Comparison of ENCODE assay signal across 24 mouse cellular contexts in genomic region chr2:31994896-31995295, GRCm38 (mm10). TPM values are rescaled to one million over a fixed set of nuclear protein-coding genes. Genes with fewer than 3 reads are reported as not detected.
DNase-seq lines count a peak whose midpoint lies in the region; ATAC-seq and TF ChIP-seq lines count a peak whose summit lies in the region.
"Had no signal": no experiment of that assay in that cellular context is flagged by ENCODE, and none has a peak within 500 bp of the region (broad histone marks: within the 10 kb centered on the region; RNA-seq: fewer than 3 reads in every experiment).

No protein-coding gene starts in this region.

- no peak overlapping the region for H3K4me2 ChIP-seq in lung, postnatal 0 days (replicated peaks; ENCODE audit: low read depth, low read length)
- H3K4me2 ChIP-seq: forebrain, embryonic 13.5 days; heart, embryonic 13.5 days; hindbrain, embryonic 12.5 days had no signal

- WGBS in lung, postnatal 0 days: 74% methylated on average over 9 of the region's 9 CpGs

- peak; percentile 88 for ATAC-seq in lung, postnatal 0 days
- ATAC-seq: activated CD4-positive, CD25-positive, alpha-beta regulatory T cell, adult 4 months; forebrain, embryonic 13.5 days; forebrain, embryonic 16.5 days; hindbrain, embryonic 16.5 days had no signal

- no peak overlapping the region for H3K4me3 ChIP-seq in lung, postnatal 0 days (ENCODE audit: low read depth, low read length)
- H3K4me3 ChIP-seq: forebrain, embryonic 10.5 days; forebrain, embryonic 13.5 days; heart, embryonic 10.5 days; heart, embryonic 13.5 days; hindbrain, embryonic 12.5 days had no signal

- no peaks in the 10 kb centered on the region for H3K4me1 ChIP-seq in lung, postnatal 0 days (ENCODE audit: insufficient read depth, low read depth, low read length)
- H3K4me1 ChIP-seq: forebrain, embryonic 10.5 days; forebrain, embryonic 13.5 days; heart, embryonic 10.5 days; heart, embryonic 13.5 days; hindbrain, embryonic 12.5 days had no signal

- no peak overlapping the region for H3K9ac ChIP-seq in lung, postnatal 0 days (replicated peaks; ENCODE audit: low read depth)
- H3K9ac ChIP-seq: forebrain, embryonic 13.5 days; heart, embryonic 13.5 days; hindbrain, embryonic 12.5 days had no signal

- H3K36me3 ChIP-seq in lung, postnatal 0 days (ENCODE audit: insufficient read depth, low read length): peaks cover 56% of the 10 kb centered on the region

- DNase-seq in heart, adult 18-20 months: peak; percentile 14 to 16
- no peak for DNase-seq in heart, adult 11 months
- DNase-seq in lung, adult 18-20 months: peak; percentile 54 to 73
- peak; percentile 73 for DNase-seq in lung, postnatal 0 days (ENCODE audit: low spot score)
- peak; percentile 78 for DNase-seq in lung, postnatal 25 days (ENCODE audit: low spot score)
- no peak for DNase-seq in embryo, embryonic 10.5 days (ENCODE audit: low spot score)
- no peak for DNase-seq in spleen, postnatal 14 days (ENCODE audit: low spot score in 2 of 2)
- DNase-seq in adrenal gland, postnatal 36 days: no peak
- DNase-seq: adrenal gland, adult 8-10 months; adrenal gland, postnatal 25 days; cerebellum, adult 11 months; cerebellum, adult 2 months; cerebellum, adult 9-11 months; cerebellum, postnatal 25 days; gastrocnemius, postnatal 10 days had no signal

- H3K27me3 ChIP-seq in lung, postnatal 0 days (replicated peaks; ENCODE audit: insufficient read depth, low read length): no peaks in the 10 kb centered on the region
- H3K27me3 ChIP-seq: forebrain, embryonic 13.5 days; heart, embryonic 13.5 days; hindbrain, embryonic 12.5 days had no signal

- no peaks in the 10 kb centered on the region for H3K9me3 ChIP-seq in lung, postnatal 0 days (ENCODE audit: low read length)
- H3K9me3 ChIP-seq: forebrain, embryonic 10.5 days; forebrain, embryonic 13.5 days; heart, embryonic 10.5 days; heart, embryonic 13.5 days; hindbrain, embryonic 12.5 days had no signal

- TF ChIP-seq EP300 in lung, postnatal 0 days (IDR thresholded peaks at IDR 0.05): no peak

- H3K27ac ChIP-seq in lung, postnatal 0 days (ENCODE audit: low read length): 0 out of 2 replicates have a peak overlapping the region, but pooled peaks have one; percentile 6
- H3K27ac ChIP-seq: forebrain, embryonic 10.5 days; forebrain, embryonic 13.5 days; heart, embryonic 10.5 days; heart, embryonic 13.5 days; hindbrain, embryonic 12.5 days had no signal

- no peak for TF ChIP-seq CTCF in lung, postnatal 0 days (IDR thresholded peaks at IDR 0.05)

RNA-seq across cellular contexts. Expression of gene Nup214, which starts 20.7 kb away (rescaled TPM):
- 10 to 100 TPM; 27.7 to 36.7 TPM for total RNA-seq in heart, adult 18-20 months (2021)
- polyA plus RNA-seq in lung, postnatal 0 days (2015; fragmentation: Nextera tagmentation; extraction: Ambion mirVana): 57.1 and 65.6 TPM in 2 replicates
- 10 to 100 TPM; 63.1 to 65.4 TPM for total RNA-seq in adrenal gland, postnatal 36 days (2021)

RNA-seq across cellular contexts. Expression of gene Aif1l, which starts 45.0 kb away (rescaled TPM):
- total RNA-seq in heart, adult 18-20 months (2021): 1 to 10 TPM; 2.5 to 3.5 TPM
- polyA plus RNA-seq in lung, postnatal 0 days (2015; fragmentation: Nextera tagmentation; extraction: Ambion mirVana): 11.7 and 12.6 TPM in 2 replicates
- 10 to 100 TPM; 14.5 to 23.7 TPM for total RNA-seq in adrenal gland, postnatal 36 days (2021)
- total RNA-seq: granulocyte monocyte progenitor cell, adult 5-6 weeks had no signal
- polyA plus RNA-seq: activated CD4-positive, CD25-positive, alpha-beta regulatory T cell, adult 4 months had no signal

Comparison
In these comparisons a context has a peak if more than half of its experiments do, and no peak if none do; other contexts are left out.
1. DNase-seq: peak in heart, adult 18-20 months (2 of 2), lung, adult 18-20 months (2 of 2), lung, postnatal 0 days (single experiment) and lung, postnatal 25 days (single experiment); none in heart, adult 11 months (single experiment), embryo, embryonic 10.5 days (single experiment), spleen, postnatal 14 days (0 of 2) and adrenal gland, postnatal 36 days (0 of 2).